Mouse (Mus musculus) hindbrain, embryonic 11.5 days (tissue): ENCODE data around the gene Vps37b. TPM values are rescaled to one million over a fixed set of nuclear protein-coding genes. Genes with fewer than 3 reads are reported as not detected.
A peak's percentile ranks its signal among the peaks of the same experiment; 100 is the strongest.

Experiments
- ATAC-seq: fragments of 200-750 bp; cut with Nextera tagmentation; 2 replicates; pipeline ENCODE4 v1.8.0; 2017; ENCODE audit warnings: mild to moderate bottlenecking, moderate TSS enrichment, moderate library complexity; ENCODE audit not compliant: low FRiP score
- DNase-seq: peaks from one replicate; pipeline ENCODE4 v3.0.0-alpha.2; 2015; ENCODE audit warnings: low spot score
- H3K27ac ChIP-seq: fragments of 300-500 bp; sonication (generic); 2 replicates; pipeline ENCODE4 v1.5.1; 2014; ENCODE audit warnings: mild to moderate bottlenecking, low read depth, low read length
- H3K27me3 ChIP-seq: fragments of 300-500 bp; sonication (generic); 2 replicates; pipeline ENCODE4 v1.6.1; 2014; ENCODE audit warnings: mild to moderate bottlenecking, low read length, moderate library complexity, mixed read lengths; ENCODE audit not compliant: control insufficient read depth, insufficient read depth
- H3K36me3 ChIP-seq: fragments of 300-500 bp; sonication (generic); 2 replicates; pipeline ENCODE4 v1.6.1; 2014; ENCODE audit warnings: mild to moderate bottlenecking, low read length, moderate library complexity, mixed read lengths; ENCODE audit not compliant: control insufficient read depth, insufficient read depth
- H3K4me1 ChIP-seq: fragments of 300-500 bp; sonication (generic); replicated peaks from 2 replicates; pipeline ENCODE4 v1.6.1; 2014; ENCODE audit warnings: low read length, mixed read lengths; ENCODE audit not compliant: control insufficient read depth, insufficient read depth
- H3K4me2 ChIP-seq: fragments of 300-500 bp; sonication (generic); replicated peaks from 2 replicates; pipeline ENCODE4 v1.6.1; 2014; ENCODE audit warnings: mild to moderate bottlenecking, low read depth, low read length
- H3K4me3 ChIP-seq: fragments of 300-500 bp; sonication (generic); 2 replicates; pipeline ENCODE4 v1.5.1; 2014; ENCODE audit warnings: low read depth, low read length
- H3K9ac ChIP-seq: fragments of 300-500 bp; sonication (generic); 2 replicates; pipeline ENCODE4 v1.6.1; 2014; ENCODE audit warnings: low read depth, low read length
- H3K9me3 ChIP-seq: fragments of 300-500 bp; sonication (generic); 2 replicates; pipeline ENCODE4 v1.6.1; 2016; ENCODE audit warnings: low read length; ENCODE audit not compliant: control insufficient read depth
- WGBS: fragments of 180-500 bp; shearing (Covaris S2); extraction: QIAGEN DNeasy Blood & Tissue Kit; methylation state at CpG from one replicate; pipeline ENCODE4 v1.1.7; 2014; 5-methylcytosine and 5-hydroxymethylcytosine counted together
- polyA plus RNA-seq: library from polyadenylated mRNA; unstranded; fragments of >200 nt; fragmentation: Nextera tagmentation; extraction: Ambion mirVana; gene quantifications from 2 replicates; pipeline ENCODE4 v1.2.1, GENCODE M21; 2014

Vps37b gene
- polyA plus RNA-seq: 38.3 and 48.8 TPM in 2 replicates

- Histone ChIP-seq H3K27me3 (no peaks in the 10 kb centered on the region), H3K4me1 (peaks cover 3% of the 10 kb centered on the region)
These were observed at the start of gene Vps37b for GRCm38 (mm10) chr5:124032001-124032508. TSS of gene Vps37b (minus strand) at chr5:124032270.

GRCm38 (mm10) chr5:124079880-124080279, 47.8 kb upstream of the Vps37b start:
- ATAC-seq: no peak
- no peaks in the 10 kb centered on the region for H3K36me3 ChIP-seq
- H3K4me3 ChIP-seq: no peak overlapping the region
- H3K27ac ChIP-seq: no peak overlapping the region
- H3K27me3 ChIP-seq: no peaks in the 10 kb centered on the region
- H3K9me3 ChIP-seq: no peaks in the 10 kb centered on the region
- H3K4me2 ChIP-seq: no peak overlapping the region
- no peak for DNase-seq
- no peak overlapping the region for H3K9ac ChIP-seq
- H3K4me1 ChIP-seq: 0 out of 2 replicates have a peak, but pooled peaks cover 3% of the 10 kb centered on the region
- WGBS: 92% methylated on average over 15 of the region's 17 CpGs

More at GRCm38 (mm10) chr5:124032001-124032508, at the start of gene Vps37b:
- peak; percentile 97 for DNase-seq
- under 1% methylated on average over 48 of the region's 52 CpGs for WGBS
- Histone ChIP-seq H3K9me3 (no peaks in the 10 kb centered on the region), H3K27ac (peak within 1 kb of the TSS; percentile 81), H3K9ac (peak within 1 kb of the TSS; percentile 92), H3K4me3 (peak within 1 kb of the TSS; percentile 89), H3K36me3 (no peaks in the 10 kb centered on the region), H3K4me2 (peak within 1 kb of the TSS; percentile 68)
- ATAC-seq: peak; percentile 80

- no peaks in the 10 kb centered on the region for H3K9me3 ChIP-seq
- H3K36me3 ChIP-seq: no peaks in the 10 kb centered on the region
- WGBS: 60% methylated on average over 9 of the region's 9 CpGs
- H3K27me3 ChIP-seq: no peaks in the 10 kb centered on the region
- ATAC-seq (peak; percentile 45; the same call in 1 of the 2 replicates), DNase-seq (peak; percentile 33)
- no peak overlapping the region for H3K4me3 ChIP-seq
- no peak overlapping the region for H3K4me2 ChIP-seq
- H3K4me1 ChIP-seq: 0 out of 2 replicates have a peak, but pooled peaks cover 3% of the 10 kb centered on the region
- H3K9ac ChIP-seq: 0 out of 2 replicates have a peak overlapping the region, but pooled peaks have one; percentile 19
- H3K27ac ChIP-seq: no peak overlapping the region
These were observed 46.8 kb upstream of the Vps37b start for GRCm38 (mm10) chr5:124078794-124079416.

- no peak overlapping the region for H3K9ac ChIP-seq
- H3K4me2 ChIP-seq: no peak overlapping the region
- 61% methylated on average over 6 of the region's 6 CpGs for WGBS
- H3K9me3 ChIP-seq: no peaks in the 10 kb centered on the region
- H3K4me1 ChIP-seq: 0 out of 2 replicates have a peak, but pooled peaks cover 3% of the 10 kb centered on the region
- H3K4me3 ChIP-seq: no peak overlapping the region
- no peak overlapping the region for H3K27ac ChIP-seq
- no peaks in the 10 kb centered on the region for H3K27me3 ChIP-seq
- H3K36me3 ChIP-seq: no peaks in the 10 kb centered on the region
- DNase-seq (no peak), ATAC-seq (no peak)
These were observed 45.9 kb upstream of the Vps37b start for GRCm38 (mm10) chr5:124077856-124078460.

- WGBS: 75% methylated on average over 13 of the region's 13 CpGs
- Histone ChIP-seq H3K4me2 (no peak overlapping the region), H3K9me3 (no peaks in the 10 kb centered on the region), H3K4me3 (no peak overlapping the region), H3K27ac (no peak overlapping the region), H3K9ac (no peak overlapping the region), H3K27me3 (no peaks in the 10 kb centered on the region), H3K4me1 (0 out of 2 replicates have a peak, but pooled peaks cover 3% of the 10 kb centered on the region), H3K36me3 (no peaks in the 10 kb centered on the region)
- no peak for DNase-seq
- ATAC-seq: no peak
These were observed 45.2 kb upstream of the Vps37b start for GRCm38 (mm10) chr5:124077241-124077640.

GRCm38 (mm10) chr5:124076559-124076958, 44.5 kb upstream of the Vps37b start:
- no peak for ATAC-seq
- 0 out of 2 replicates have a peak, but pooled peaks cover 3% of the 10 kb centered on the region for H3K4me1 ChIP-seq
- H3K4me3 ChIP-seq: no peak overlapping the region
- no peaks in the 10 kb centered on the region for H3K9me3 ChIP-seq
- H3K4me2 ChIP-seq: no peak overlapping the region
- DNase-seq: no peak
- H3K27ac ChIP-seq: no peak overlapping the region
- no peaks in the 10 kb centered on the region for H3K36me3 ChIP-seq
- no peak overlapping the region for H3K9ac ChIP-seq
- no peaks in the 10 kb centered on the region for H3K27me3 ChIP-seq
- 45% methylated on average over 9 of the region's 9 CpGs for WGBS

- Histone ChIP-seq H3K4me1 (0 out of 2 replicates have a peak, but pooled peaks cover 3% of the 10 kb centered on the region), H3K4me3 (no peak overlapping the region), H3K4me2 (no peak overlapping the region), H3K36me3 (no peaks in the 10 kb centered on the region), H3K27ac (no peak overlapping the region), H3K9me3 (no peaks in the 10 kb centered on the region), H3K27me3 (no peaks in the 10 kb centered on the region), H3K9ac (no peak overlapping the region)
- no peak for DNase-seq
- 71% methylated on average over 9 of the region's 9 CpGs for WGBS
- ATAC-seq: no peak
These were observed 43.6 kb upstream of the Vps37b start for GRCm38 (mm10) chr5:124075716-124076115.

- H3K4me2 ChIP-seq: no peak overlapping the region
- no peak overlapping the region for H3K27ac ChIP-seq
- no peak for ATAC-seq
- no peak overlapping the region for H3K4me3 ChIP-seq
- WGBS: 60% methylated on average over 10 of the region's 10 CpGs
- no peaks in the 10 kb centered on the region for H3K27me3 ChIP-seq
- no peak for DNase-seq
- H3K36me3 ChIP-seq: no peaks in the 10 kb centered on the region
- H3K9ac ChIP-seq: no peak overlapping the region
- 0 out of 2 replicates have a peak, but pooled peaks cover 3% of the 10 kb centered on the region for H3K4me1 ChIP-seq
- H3K9me3 ChIP-seq: no peaks in the 10 kb centered on the region
These were observed 42.8 kb upstream of the Vps37b start for GRCm38 (mm10) chr5:124074845-124075307.
